In the genomic region with DNA sequence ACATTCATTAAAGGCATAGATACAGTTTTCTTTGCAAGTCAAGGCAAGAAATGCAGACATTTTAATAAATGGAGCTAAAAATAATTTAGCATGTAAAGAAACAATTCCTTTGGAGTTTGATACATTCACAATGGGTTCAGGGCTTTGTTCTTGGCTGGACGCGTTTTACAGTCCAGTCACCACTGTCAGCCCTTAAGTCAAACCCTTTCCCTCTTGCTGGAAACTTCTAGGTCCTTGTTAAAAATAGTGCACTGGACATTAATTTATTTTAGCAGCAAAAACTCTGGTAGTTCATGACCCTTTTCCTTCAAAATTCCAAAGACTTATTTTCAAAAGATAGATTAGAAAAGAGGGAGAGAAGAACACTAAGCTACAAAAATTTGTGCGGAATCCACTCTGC, we compare ENCODE assay signal across 10 mouse cellular contexts.
DNase-seq lines count a peak whose midpoint lies in the region; ATAC-seq and TF ChIP-seq lines count a peak whose summit lies in the region.
"Had no signal": no experiment of that assay in that cellular context is flagged by ENCODE, and none has a peak within 500 bp of the region (broad histone marks: within the 10 kb centered on the region; RNA-seq: fewer than 3 reads in every experiment).

No protein-coding gene starts in this region.

- peak overlapping the region; percentile 68; the same call in 1 of the 2 replicates for H3K4me2 ChIP-seq in liver, embryonic 12.5 days
- H3K4me2 ChIP-seq in liver, postnatal 0 days (ENCODE audit: low read depth, low read length), result no peak overlapping the region
- peak overlapping the region; percentile 85 for H3K4me2 ChIP-seq in hindbrain, embryonic 14.5 days (replicated peaks)
- peak overlapping the region; percentile 55 for H3K4me2 ChIP-seq in midbrain, postnatal 0 days (ENCODE audit: low read depth, low read length, poor library complexity, severe bottlenecking)

- no peak for ATAC-seq in liver, embryonic 12.5 days
- ATAC-seq in liver, postnatal 0 days, result no peak
- no peak for ATAC-seq in hindbrain, embryonic 14.5 days (ENCODE audit: low FRiP score)
- no peak for ATAC-seq in midbrain, postnatal 0 days (ENCODE audit: low FRiP score)

- TF ChIP-seq EP300 in liver, postnatal 0 days (IDR thresholded peaks at IDR 0.05; ENCODE audit: low read depth), result no peak

- WGBS in liver, embryonic 12.5 days (ENCODE audit: insufficient replicate concordance), result 63% methylated on average over 3 of the region's 3 CpGs
- WGBS in liver, postnatal 0 days (ENCODE audit: insufficient replicate concordance), result 61% methylated on average over 3 of the region's 3 CpGs
- WGBS in hindbrain, embryonic 14.5 days, result 7% methylated on average over 3 of the region's 3 CpGs
- WGBS in midbrain, postnatal 0 days, result 9% methylated on average over 3 of the region's 3 CpGs

- H3K9me3 ChIP-seq in liver, embryonic 12.5 days (replicated peaks), result no peaks in the 10 kb centered on the region
- H3K9me3 ChIP-seq in liver, postnatal 0 days (ENCODE audit: low read length), result no peaks in the 10 kb centered on the region
- no peaks in the 10 kb centered on the region for H3K9me3 ChIP-seq in hindbrain, embryonic 14.5 days (ENCODE audit: control insufficient read depth, low read length)
- H3K9me3 ChIP-seq in midbrain, postnatal 0 days (ENCODE audit: low read length), result no peaks in the 10 kb centered on the region
- H3K9me3 ChIP-seq: liver, embryonic 15.5 days had no signal

- no peaks in the 10 kb centered on the region for H3K36me3 ChIP-seq in liver, embryonic 12.5 days
- peaks cover 4% of the 10 kb centered on the region; the same call in 1 of the 2 replicates for H3K36me3 ChIP-seq in liver, postnatal 0 days (replicated peaks; ENCODE audit: insufficient read depth, low read length)
- 0 out of 2 replicates have a peak, but pooled peaks cover 8% of the 10 kb centered on the region for H3K36me3 ChIP-seq in hindbrain, embryonic 14.5 days (replicated peaks; ENCODE audit: control insufficient read depth, insufficient read depth)
- no peaks in the 10 kb centered on the region for H3K36me3 ChIP-seq in midbrain, postnatal 0 days (ENCODE audit: insufficient read depth, low read length)
- H3K36me3 ChIP-seq: liver, embryonic 15.5 days had no signal

- no peak overlapping the region for H3K4me3 ChIP-seq in liver, embryonic 12.5 days
- H3K4me3 ChIP-seq in liver, postnatal 0 days (ENCODE audit: low read depth, low read length), result no peak overlapping the region
- H3K4me3 ChIP-seq in hindbrain, embryonic 14.5 days (replicated peaks; ENCODE audit: low read length), result peak overlapping the region; percentile 38
- peak overlapping the region; percentile 36 for H3K4me3 ChIP-seq in midbrain, postnatal 0 days (ENCODE audit: low read depth, low read length)

- no peak overlapping the region for H3K27ac ChIP-seq in liver, embryonic 12.5 days
- H3K27ac ChIP-seq in liver, postnatal 0 days (ENCODE audit: low read depth), result no peak overlapping the region
- peak overlapping the region; percentile 100 for H3K27ac ChIP-seq in hindbrain, embryonic 14.5 days
- peak overlapping the region; percentile 98 for H3K27ac ChIP-seq in midbrain, postnatal 0 days (ENCODE audit: low read depth, low read length)
- H3K27ac ChIP-seq: liver, embryonic 15.5 days had no signal

- H3K9ac ChIP-seq in liver, embryonic 12.5 days, result no peak overlapping the region
- H3K9ac ChIP-seq in liver, postnatal 0 days (replicated peaks), result no peak overlapping the region
- H3K9ac ChIP-seq in hindbrain, embryonic 14.5 days, result peak overlapping the region; percentile 91
- H3K9ac ChIP-seq in midbrain, postnatal 0 days (replicated peaks; ENCODE audit: low read length, poor library complexity, severe bottlenecking), result peak overlapping the region; percentile 60; the same call in 1 of the 2 replicates
- H3K9ac ChIP-seq: liver, embryonic 15.5 days had no signal

- intact Hi-C loops in gastrocnemius, postnatal 14 days (cut with DNase I; ENCODE audit: low total_unique reads), result loop anchor here (2.0 kb wide), 1 partner anchor 265 kb away; no protein-coding TSS in a partner anchor

- peaks cover 16% of the 10 kb centered on the region for H3K27me3 ChIP-seq in liver, embryonic 12.5 days (replicated peaks)
- H3K27me3 ChIP-seq in liver, postnatal 0 days (ENCODE audit: insufficient read depth, low read length), result no peaks in the 10 kb centered on the region
- no peaks in the 10 kb centered on the region for H3K27me3 ChIP-seq in hindbrain, embryonic 14.5 days (ENCODE audit: control insufficient read depth, insufficient read depth, low read length)
- no peaks in the 10 kb centered on the region for H3K27me3 ChIP-seq in midbrain, postnatal 0 days (ENCODE audit: insufficient read depth, low read length)

- H3K4me1 ChIP-seq in liver, embryonic 12.5 days, result peaks cover 8% of the 10 kb centered on the region
- H3K4me1 ChIP-seq in liver, postnatal 0 days (ENCODE audit: insufficient read depth), result peaks cover 2% of the 10 kb centered on the region; the same call in 1 of the 2 replicates
- H3K4me1 ChIP-seq in hindbrain, embryonic 14.5 days (replicated peaks; ENCODE audit: control insufficient read depth, insufficient read depth, low read length), result peaks cover 59% of the 10 kb centered on the region
- peaks cover 6% of the 10 kb centered on the region; the same call in 1 of the 2 replicates for H3K4me1 ChIP-seq in midbrain, postnatal 0 days (ENCODE audit: insufficient read depth, low read length)

- peak; percentile 50 for DNase-seq in embryo, embryonic 10.5 days (ENCODE audit: low spot score)
- DNase-seq in embryo, embryonic 11 days, result no peak
- DNase-seq in liver, postnatal 0 days, result no peak
- no peak for DNase-seq in hindbrain, embryonic 14.5 days (ENCODE audit: low spot score)
- no peak for DNase-seq in midbrain, postnatal 0 days (ENCODE audit: low spot score)
- no peak for DNase-seq in thymus, postnatal 4 days
- DNase-seq in gastrocnemius, postnatal 14 days, result no peak
- DNase-seq: gastrocnemius, postnatal 36 days had no signal

- TF ChIP-seq CTCF in liver, postnatal 0 days (IDR thresholded peaks at IDR 0.05; ENCODE audit: low read depth), result no peak
- TF ChIP-seq CTCF in midbrain, postnatal 0 days (IDR thresholded peaks at IDR 0.05), result no peak

Comparison
In these comparisons a context has a peak if more than half of its experiments do, and no peak if none do; other contexts are left out.
1. H3K27ac ChIP-seq: peak in hindbrain, embryonic 14.5 days (single experiment) and midbrain, postnatal 0 days (single experiment); none in liver, embryonic 12.5 days (single experiment) and liver, postnatal 0 days (single experiment).
2. H3K4me3 ChIP-seq: peak in hindbrain, embryonic 14.5 days (single experiment) and midbrain, postnatal 0 days (single experiment); none in liver, embryonic 12.5 days (single experiment) and liver, postnatal 0 days (single experiment).
3. H3K9ac ChIP-seq: peak in hindbrain, embryonic 14.5 days (single experiment) and midbrain, postnatal 0 days (single experiment); none in liver, embryonic 12.5 days (single experiment) and liver, postnatal 0 days (single experiment).